Mouse (Mus musculus) heart, adult 8-10 months (tissue): ENCODE data around the gene Cdhr3. TPM values are rescaled to one million over a fixed set of nuclear protein-coding genes. Genes with fewer than 3 reads are reported as not detected.

ENCODE experiments used
- DNase-seq: peaks from one replicate; pipeline ENCODE4 v3.0.0; 2022; ENCODE audit warnings: low spot score
- total RNA-seq, 4 experiments: library from RNA; stranded (reverse); gene quantifications; 2 replicates each; pipeline ENCODE4 v1.2.4; 2022

Gene Cdhr3
- total RNA-seq, 4 experiments from 2014 or later: 0.13 to 1.9 (median 0.37) TPM; not detected in 1

DNA sequence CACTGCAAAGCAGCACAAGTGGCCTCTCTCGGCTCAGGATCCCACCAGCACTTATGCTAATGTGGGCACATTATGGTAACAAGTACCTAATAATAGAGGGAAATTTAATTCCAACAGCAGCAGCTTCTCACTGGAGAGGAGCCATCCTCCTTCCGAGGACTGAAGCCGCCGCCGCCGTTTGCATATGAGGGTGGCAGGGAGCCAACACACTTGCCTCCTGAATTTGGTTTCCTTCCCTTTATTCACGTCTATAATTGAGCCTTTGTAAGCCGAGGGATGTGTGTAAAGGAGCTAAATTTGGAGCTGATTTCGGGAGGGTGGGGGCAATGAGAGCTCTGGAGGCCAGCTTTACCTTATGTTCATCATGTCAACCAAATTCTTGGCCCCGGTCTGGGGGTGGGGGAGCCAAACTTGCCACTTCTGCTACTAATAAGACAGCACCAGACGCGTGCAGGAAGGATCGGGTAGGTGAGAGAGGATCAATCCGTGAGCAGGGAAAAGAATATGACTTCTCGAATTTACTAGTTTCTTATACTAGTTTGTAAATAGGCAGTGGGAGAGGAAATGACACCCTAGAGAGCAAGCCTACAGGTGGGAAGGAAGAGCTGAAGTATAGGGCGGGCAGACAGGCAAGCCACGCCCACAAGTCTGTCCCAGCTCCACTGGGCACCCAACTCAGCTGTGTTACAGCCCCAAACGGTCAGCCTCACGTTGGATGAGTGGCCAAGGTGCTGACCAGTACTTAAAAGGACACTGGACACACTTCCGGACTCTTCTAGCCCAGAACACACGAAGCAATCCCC, 56.8 kb downstream of the Cdhr3 start:
- DNase-seq: peak; percentile 47

DNA sequence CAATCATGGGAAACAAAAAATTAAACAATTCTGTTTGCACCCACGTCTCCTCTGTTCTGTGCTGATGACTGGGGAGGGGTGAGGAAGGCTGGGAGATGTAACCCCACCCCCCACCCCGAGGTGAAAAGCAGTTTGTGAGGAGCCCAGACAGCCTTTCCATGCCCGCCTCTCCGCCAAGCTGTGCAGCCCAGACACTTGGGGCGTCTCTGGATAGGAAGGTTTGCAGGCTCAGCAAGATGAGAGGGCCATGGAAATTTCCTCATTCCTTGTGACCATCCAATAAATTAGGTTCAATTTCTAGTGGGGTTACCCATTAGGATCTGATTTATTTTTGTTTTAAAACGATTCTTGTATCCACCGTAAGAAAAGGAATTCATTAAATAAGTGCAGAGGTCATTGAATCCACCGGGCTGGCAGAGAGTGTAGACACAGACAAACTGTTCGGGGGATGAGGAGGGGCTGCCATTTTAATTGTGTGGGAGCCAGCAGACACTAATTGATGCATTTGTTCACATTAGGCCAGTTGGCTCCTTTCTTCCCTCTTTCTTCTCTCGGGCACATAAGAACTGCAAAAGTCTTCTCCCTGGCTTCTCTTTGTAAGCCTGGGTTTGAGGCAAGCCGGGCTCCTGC, 57.5 kb downstream of the Cdhr3 start:
- no peak for DNase-seq

DNA sequence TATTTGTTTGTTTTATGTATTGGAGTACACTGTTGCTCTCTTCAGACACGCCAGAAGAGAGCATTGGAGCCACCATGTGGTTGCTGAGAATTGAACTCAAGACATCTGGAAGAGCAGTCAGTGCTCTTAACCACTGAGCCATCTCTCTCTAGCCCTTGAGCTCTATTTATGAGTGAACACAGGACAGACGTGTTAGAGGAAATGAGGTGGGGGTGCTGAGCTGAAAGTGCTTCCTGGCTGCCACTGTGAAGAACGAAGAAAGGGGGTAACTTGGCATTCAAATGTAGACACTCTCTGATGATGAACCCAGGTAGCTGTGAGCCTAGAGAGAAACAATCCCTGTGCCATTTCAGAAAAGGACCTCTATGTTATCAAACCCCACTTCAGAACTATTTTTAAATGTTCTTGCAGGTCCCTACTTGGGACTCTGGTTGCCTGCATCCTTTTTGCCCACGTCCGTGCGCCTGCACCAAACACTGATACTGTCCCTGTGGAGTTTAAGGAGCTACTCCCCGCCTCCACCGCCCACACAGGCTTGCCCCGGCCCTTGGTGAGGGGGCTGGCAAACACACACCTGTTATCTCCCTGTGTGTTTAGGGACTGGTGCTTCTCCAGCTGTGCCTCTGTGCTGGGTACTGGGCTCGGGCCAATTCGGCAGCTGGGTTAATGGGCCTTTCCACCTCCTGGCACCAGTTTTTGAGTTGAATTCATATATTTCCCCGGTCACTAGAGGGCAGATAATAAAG, 58.2 kb downstream of the Cdhr3 start:
- no peak for DNase-seq

DNA sequence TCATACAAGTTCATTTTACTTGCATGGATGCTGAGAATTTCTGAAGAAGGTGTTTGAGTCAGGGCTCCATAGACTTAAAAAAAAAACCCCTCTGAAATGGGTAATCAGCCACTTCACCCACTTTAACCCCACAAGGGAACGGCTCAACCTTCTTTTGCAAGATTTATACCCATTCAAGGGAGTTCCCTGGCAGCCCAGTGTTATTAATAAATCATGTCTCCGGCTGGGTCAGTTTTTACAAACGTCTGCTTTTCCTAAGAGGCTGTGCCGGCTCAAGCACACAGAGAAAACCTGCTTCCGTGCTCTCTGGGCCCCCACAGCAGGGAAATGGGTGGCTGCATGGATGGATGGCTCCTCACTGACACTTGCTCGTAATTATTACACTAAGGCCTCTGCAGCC, 59.5 kb downstream of the Cdhr3 start:
- no peak for DNase-seq

DNA sequence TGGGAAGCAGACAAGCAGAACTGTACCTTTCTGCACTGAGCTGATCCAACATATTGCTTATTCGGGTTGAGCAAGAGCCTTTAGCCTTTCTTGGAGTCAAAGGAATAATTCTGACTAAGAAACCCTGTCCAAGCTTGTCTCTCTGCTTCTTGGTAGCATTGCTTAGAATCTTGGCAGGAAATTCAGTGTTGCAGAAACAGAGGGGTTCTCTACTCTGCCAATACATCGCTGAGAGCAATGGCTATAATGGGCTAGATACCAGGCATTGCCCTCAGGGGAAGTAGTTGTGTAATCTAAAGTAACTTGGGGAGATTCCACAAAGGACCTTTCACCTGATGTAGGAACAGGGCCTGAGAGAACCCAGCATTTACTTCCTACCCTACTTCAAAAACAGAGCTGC, 62.1 kb downstream of the Cdhr3 start:
- DNase-seq: no peak

DNA sequence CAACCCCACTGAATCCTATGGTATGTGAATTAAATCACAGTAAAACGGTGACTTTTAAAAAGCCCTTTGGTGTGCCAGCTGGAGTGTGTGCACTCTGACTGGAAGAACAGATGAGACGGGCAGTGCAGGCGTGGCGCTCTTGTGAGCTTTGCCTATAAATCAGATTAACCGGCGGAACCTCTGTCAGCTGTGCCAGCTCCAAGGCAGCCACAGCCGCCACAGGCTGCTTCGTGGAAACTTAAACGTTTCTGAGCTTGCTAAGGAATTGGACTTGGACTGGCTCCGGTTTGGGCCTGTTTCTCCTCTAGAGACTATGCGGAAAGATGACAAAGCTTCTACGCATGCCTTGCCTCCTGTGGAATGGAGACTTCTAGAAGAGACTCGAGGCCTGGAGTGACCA, 62.6 kb downstream of the Cdhr3 start:
- no peak for DNase-seq

DNA sequence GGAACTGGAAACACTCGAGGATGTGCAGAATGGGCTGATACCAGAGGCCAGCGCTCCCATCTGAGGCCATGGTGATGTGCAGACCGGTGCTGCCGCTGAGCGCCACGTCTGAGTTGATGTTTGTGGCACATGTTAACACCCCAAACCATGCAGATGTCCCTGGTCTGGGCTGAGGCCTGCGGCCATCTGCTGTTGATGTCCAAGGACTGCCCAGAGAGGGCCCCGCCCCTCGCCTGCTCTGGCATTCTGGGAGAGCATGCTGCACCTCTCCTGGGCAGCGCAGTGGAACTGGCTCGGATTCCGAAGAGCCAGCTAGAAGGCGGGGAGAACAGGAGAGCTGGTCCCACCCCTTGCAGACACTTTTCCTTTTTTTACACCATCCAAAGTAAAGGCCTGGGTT, 64.0 kb downstream of the Cdhr3 start:
- no peak for DNase-seq

DNA sequence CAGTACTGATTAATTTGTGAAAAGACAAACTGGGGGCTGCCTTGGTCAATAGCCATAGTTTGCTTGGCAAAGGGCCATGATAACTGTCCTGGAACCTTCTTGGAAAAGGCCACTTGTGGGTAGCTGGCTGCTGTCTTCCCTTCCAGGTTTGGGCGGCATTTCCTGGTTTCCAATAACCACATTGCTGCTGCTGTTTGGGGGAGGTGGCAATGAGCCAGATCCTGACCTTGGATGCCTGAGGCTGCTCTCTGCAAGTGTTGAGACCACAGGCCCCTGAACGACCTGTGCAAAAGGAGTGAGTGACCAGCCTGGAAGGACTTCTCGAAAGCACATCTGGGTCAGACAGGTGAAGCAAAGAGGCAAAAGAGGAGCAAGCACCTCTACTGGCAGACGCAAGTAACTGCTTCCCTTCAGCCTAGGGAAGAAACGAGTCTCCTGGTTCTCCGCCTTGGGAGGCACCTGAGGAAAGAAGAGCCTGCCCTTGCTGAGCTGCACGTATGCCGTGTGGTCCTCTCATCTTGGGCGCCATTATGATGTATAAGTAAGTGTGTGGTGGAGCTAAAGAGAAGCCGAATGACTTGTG, 64.5 kb downstream of the Cdhr3 start:
- no peak for DNase-seq

DNA sequence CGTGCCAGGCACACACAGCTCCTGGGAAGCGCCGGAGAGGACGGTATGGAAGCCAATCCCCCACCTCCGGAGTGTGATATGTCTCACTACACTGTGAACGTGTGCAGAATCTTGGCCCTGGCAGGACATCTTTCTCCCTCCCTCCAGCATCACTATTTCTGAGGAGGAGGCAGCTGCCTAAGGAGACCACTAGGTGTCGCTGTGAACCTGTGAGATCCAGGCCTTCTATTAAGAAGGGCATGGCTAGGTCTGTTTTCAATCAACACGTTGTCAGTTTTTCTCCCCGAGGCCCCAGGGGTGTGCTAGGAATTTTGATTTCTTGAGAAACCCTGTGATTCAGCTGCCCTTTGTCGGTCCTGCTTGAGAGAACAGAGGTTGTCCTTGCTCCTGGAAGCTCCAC, 65.6 kb downstream of the Cdhr3 start:
- peak; percentile 87 for DNase-seq

DNA sequence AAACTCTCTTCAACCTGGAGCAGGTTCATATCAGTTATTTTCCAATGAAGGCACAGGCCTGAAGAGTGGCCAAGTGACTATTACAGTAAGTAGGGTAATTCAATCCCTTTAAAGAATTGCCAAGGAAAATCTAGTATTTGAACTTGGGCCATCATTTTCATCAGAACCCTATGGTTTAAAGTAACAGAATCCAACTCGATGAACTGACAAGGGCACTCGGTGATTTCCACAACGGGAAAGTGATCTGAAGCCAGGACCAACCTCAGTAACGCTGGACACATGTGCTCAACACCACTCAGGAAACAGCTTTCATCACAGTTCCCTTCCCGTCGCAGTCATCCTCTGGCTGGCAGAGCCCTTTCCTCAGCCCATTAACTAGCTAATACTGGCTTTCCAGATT, 68.2 kb downstream of the Cdhr3 start:
- no peak for DNase-seq

DNA sequence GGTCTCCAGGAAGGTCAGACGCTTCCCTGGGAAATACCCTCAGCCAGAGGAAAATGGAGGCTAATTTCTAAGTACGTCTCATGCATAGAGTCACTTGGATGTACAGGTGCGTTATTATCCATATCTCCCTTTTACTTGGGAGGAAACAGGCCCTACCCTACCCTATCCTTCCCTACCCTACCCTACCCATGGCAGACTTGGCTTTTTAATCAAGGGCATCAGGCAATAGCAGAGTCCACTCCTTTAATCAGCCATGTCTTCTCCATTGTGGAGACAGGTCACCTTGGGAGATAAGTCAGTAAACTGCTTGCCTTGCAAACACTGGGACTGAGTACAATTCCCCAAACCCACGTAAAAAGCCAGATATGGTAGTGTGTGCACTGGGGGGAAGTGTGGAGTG, 70.9 kb downstream of the Cdhr3 start:
- no peak for DNase-seq

DNA sequence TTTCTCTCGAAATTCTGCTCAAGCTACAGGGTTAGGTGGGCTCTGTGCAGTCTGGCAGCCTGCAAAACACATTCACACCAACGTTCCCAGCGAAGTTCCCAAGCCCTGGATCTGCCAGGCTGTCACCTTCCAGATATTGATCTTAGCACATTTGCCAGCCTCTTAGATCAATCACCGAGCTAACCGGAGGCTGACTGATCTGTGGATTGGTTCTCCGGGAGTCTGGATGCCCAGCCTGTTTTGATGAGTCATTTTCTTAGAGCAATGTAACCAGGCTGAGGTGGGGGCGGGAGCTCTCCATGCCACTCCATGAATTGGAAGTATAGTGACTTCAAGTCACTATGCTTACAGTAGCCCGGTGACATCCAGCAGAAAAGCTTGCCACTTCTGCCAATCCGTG, 71.5 kb downstream of the Cdhr3 start:
- DNase-seq: no peak

DNA sequence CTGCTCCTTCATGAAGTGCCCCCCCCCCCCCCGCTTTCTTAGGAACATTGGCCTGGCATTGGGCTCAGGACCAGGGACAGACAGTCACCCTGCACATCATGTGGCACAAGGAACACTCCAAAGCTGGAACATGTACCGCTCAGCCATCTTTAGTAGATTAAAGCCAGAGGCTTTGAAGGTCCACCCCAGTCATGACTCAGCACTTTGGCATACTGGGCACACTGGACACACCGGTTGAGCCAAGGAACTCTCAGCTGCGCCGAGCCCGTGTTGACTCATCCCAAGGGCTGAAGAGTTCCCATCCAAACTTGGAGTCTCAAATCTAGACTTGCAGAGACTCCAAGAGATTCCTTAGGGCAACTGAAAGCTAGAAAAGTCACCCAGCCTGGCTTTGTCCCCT, 72.7 kb downstream of the Cdhr3 start:
- DNase-seq: peak; percentile 58

DNA sequence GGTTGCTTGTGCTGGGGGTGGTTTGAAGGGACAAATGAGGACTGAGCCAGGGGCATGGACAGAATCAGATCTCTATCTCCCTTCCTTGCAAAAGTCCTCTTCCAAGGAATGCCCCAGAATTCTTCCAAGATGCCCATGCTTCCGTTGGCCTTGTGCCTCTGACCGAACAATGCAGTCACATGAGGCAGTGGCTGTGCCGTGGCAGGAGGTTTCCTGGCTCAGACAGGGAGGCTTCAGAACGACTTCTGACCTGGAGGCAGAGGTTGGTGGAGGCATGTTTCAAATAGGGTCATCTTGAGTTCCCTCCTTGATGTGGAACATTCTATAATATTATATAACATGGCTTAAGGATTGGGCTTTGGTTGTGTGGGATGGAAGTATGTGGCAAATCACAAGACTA, 74.1 kb downstream of the Cdhr3 start:
- no peak for DNase-seq

DNA sequence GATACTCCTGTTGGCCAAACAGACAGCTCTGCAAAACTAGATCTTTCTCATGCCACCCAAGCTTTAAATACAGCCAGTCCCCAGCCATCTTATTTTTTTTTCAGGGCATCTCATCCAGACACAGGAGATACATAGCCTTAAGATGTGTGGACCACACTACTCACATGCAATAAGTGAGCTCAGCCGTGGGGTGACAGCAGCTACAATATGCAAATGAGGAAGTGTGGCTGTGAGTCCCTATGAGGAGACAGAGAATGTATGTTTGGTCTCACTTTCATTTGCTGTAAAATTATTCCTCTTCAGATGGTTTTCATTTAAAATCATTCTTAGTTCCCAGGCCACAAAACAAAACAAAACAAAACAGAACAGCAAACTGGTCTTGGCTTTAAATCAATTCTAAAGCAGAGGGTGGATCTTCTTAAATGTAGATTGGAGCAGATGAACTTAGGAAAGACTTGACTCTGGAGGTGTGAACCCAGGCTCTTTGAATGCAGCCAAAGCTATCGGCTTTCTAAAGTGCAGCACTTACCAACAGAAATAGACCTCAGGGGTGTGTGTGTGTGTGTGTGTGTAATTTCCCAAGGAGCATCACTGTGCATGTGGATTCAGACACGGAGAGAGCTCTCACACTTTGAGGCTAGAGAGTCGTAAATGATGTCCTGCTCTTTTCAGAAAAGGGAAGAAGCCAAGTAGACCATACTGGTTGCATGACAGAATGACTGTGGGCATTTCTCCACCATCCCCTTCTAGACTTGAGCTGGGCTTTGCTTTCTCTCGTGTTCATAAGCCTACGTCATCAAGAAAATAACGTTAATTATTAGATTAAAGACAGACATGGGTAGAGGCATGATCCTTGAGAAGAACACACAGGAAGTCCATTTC, 75.6 kb downstream of the Cdhr3 start:
- DNase-seq: no peak

DNA sequence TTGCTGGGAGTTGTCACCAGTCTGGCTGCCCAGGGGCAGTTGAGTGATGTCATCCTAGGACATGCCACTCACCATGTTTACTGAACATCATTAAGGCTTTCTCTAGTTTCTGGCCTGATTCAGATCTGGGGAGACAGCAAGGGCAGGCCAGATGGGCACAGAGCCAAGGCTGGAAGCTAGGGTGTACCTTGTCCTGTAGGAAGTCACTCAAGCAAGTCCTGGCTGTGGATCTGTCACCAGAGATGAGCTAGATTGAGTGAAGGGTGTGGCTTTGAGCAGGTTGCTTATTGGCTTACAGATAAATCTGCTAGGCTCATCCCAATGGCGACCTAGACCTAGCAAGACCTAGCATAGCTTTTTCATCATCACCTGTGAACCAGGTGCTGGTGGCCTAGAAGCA, 77.6 kb downstream of the Cdhr3 start:
- DNase-seq: no peak

DNA sequence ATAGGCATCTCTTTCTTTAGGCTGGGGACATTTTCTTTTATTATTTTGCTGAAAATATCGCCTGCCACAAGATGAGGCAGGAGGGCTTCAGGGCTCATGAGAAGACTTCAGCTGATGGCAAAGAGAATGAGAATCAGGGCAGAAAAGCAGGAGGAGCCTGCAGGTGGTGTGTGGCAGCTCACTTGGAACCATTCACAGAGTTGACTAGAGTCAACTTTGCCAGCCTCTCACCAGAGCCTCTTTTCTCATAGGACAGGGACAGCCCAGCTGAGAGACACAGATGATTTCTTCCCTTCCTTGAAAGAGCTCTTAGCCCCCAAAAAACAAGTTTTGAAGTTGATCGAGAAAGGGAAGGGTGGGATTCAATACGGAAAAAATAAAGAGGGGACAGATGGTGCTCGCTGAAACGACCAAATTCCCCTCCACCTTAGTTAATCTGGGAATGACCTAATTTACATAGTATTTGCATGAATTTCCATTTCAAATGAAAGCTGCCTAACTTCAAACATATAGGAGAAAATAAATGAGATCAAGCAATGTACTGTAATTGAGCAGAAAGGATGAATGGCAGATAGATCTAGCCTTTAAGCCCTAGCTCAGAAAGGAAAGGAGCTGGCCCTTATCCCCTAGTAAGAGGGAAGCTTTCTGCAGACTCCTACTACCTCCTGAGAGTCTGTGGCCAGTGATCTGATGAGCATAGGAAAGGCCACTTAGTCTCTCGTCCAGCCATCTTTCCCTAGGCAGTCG, 78.5 kb downstream of the Cdhr3 start:
- DNase-seq: no peak

DNA sequence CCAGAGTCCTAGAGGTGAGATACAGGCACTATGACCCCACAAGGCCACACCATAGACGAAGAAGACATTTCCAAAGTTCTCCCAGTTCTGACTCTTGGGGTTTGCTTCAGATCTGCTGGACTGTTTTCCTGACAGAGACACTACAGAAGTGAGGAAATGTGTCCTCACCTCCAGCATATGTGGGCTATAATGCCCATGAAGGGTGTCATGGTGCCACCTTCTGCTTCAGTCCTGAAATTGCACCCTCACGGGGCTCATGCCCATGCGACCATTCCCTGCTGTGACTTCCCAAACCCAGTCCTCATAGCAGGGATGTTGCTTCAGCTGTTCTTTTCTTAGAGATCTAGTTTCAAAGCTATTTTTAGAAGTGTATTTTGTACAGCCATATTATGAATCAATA, 82.6 kb downstream of the Cdhr3 start:
- peak; percentile 34 for DNase-seq

DNA sequence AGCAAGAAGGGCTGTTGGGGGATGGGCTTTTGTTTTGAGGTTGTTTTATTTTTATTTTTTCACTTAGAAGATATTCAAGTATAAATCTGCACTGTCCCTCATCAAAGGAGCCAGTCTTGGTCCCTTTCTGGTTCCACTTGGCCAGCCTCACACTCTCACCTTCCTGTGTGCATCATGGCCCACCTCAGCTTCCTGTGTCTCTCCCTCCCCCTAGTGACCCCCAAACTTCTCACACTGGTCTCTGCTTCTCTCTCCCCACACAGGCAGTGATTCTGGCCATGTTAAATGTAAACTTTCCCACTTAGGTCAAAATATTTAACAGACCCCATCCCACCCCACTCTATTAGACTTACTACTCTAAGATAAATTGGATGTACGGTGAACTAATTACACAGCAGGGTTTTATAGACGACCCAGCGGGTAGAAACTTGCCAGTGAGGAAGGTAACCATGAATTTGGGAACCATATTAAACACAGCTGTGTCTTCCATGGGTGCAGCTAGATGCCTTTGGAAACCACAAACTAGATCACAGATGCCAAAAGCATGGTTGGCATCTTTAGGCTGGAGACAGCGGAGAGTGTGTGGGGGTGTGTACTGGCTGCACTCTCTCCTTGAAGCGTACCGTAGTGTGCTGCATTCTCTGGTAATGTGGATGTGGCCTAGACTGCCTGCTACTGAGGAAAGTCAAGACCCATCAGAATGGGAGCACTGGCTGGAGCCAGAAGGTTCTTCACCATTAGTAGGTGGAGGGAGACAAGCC, 83.3 kb downstream of the Cdhr3 start:
- no peak for DNase-seq
